Mouse (Mus musculus): ENCODE measurements at regions not wholly inside any gene's neighbourhood (a gene's known extent, or its start where the extent isn't known, plus 50 kb on each side); places are given as distances from the start of the nearest gene placed in this dataset.

- WGBS: 49% methylated on average over 12 of the region's 12 CpGs
- no peak for ATAC-seq (ENCODE audit: insufficient number of reproducible peaks, insufficient read depth, low FRiP score, low TSS enrichment, low read depth)
These were observed 53.0 kb upstream of the Bach1 start for GRCm38 (mm10) chr16:87645526-87646434.

GRCm38 (mm10) chr16:87646435-87647062, 52.2 kb upstream of the Bach1 start:
- Histone ChIP-seq H3K9ac (replicated peaks) (no peak overlapping the region), H3K4me2 (no peak overlapping the region), H3K27ac (no peak overlapping the region), H3K36me3 (no peaks in the 10 kb centered on the region), H3K27me3 (no peaks in the 10 kb centered on the region), H3K4me3 (replicated peaks) (no peak overlapping the region), H3K9me3 (no peaks in the 10 kb centered on the region), H3K4me1 (replicated peaks) (peaks cover 3% of the 10 kb centered on the region; the same call in 1 of the 2 replicates)
- peak; percentile 86; the same call in 1 of the 2 replicates for ATAC-seq (ENCODE audit: insufficient number of reproducible peaks, insufficient read depth, low FRiP score, low TSS enrichment, low read depth)
- WGBS: 65% methylated on average over 9 of the region's 9 CpGs

More at GRCm38 (mm10) chr16:87645526-87646434, 53.0 kb upstream of the Bach1 start:
- peaks cover 3% of the 10 kb centered on the region; the same call in 1 of the 2 replicates for H3K4me1 ChIP-seq (replicated peaks)
- H3K36me3 ChIP-seq: no peaks in the 10 kb centered on the region
- H3K4me2 ChIP-seq: no peak overlapping the region
- H3K9me3 ChIP-seq: no peaks in the 10 kb centered on the region
- H3K27me3 ChIP-seq: no peaks in the 10 kb centered on the region
- H3K27ac ChIP-seq: no peak overlapping the region
- no peak overlapping the region for H3K4me3 ChIP-seq (replicated peaks)
- H3K9ac ChIP-seq (replicated peaks): no peak overlapping the region
